Mouse (Mus musculus) layer of hippocampus, postnatal 36 days (tissue): ENCODE results near the gene Mosmo. TPM values are rescaled to one million over a fixed set of nuclear protein-coding genes. Genes with fewer than 3 reads are reported as not detected.

Experiments used
- DNase-seq, 2 experiments: peaks; one replicate each; pipeline ENCODE4 v3.0.0; 2022
- total RNA-seq, 2 experiments: library from RNA; stranded (reverse); gene quantifications; 2 replicates each; pipeline ENCODE4 v1.2.3; 2021

The Mosmo gene
- 10 to 100 TPM; 81.3 to 83.1 TPM for total RNA-seq

DNA sequence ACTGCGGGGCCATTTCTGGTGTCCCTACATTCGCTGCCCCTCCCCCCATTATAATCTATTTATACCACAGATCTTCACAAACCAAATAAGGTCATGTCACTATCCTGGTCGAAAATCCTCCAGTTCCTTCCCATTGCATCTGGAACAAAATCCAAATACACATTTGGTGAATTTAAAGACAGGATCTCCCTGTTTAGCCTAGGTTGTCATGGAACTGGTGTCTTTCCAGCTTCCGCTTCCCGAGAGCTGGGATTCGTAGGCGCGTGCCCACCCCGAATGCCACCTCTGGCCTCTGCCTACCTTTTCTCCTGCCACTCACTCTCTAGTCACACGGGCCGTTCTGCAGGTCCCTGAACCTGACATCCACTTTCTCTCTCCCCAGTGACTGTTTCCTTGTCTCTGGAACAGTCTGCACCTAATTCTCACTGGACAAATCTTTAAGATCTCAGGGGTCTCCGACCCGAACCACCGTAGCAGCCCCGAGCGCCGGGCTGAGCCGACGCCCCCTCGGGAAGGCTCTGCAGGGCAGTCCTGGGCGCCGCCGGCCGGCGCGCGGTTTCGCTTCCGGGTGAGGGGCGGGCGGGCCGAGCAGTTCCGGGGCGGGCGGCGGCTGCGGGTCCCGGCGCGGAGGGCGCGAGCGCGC is at the start of gene Mosmo:
Gene Mosmo (plus strand): TSS at position 618 of the 643 bp plus-strand sequence.
- DNase-seq: peak; percentile 59 to 60

DNA sequence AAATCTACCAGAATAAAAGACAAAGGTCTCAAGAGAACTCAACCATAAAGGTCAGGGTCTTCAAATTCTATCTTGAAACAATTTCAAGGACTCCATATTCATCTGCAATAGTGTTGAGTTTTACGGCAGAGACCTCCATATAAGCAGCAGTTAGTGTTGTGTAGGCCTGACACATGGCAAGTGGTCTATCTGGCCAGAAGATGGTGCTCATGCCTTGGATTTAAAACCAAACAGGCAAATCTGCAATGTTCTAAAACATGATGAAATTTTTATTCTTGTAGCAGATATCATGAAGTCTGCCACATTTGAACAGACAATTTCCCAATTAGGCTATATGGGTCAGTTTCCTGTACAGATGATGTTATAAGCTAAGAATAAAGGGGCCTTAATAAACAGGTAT is 44.9 kb upstream of the Mosmo start:
- DNase-seq: no peak

DNA sequence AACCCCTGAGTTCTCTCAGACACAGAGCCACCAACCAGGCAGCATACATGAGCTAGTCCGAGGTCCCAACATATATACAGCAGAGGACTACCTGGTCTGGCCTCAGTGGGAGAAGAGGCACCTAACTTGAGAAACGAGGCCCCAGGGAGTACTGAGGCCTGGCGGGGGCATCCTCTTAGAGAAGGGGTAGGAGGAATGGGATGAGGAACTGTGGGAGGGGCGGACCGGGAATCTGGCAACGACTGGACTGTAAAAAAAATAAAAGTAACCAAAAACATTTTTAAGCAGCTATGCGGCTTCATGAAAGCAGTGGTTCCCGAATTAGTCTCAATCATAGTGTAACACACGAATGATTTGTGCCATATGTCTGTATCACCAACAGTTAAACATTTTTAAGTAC is 43.1 kb upstream of the Mosmo start:
- no peak for DNase-seq

DNA sequence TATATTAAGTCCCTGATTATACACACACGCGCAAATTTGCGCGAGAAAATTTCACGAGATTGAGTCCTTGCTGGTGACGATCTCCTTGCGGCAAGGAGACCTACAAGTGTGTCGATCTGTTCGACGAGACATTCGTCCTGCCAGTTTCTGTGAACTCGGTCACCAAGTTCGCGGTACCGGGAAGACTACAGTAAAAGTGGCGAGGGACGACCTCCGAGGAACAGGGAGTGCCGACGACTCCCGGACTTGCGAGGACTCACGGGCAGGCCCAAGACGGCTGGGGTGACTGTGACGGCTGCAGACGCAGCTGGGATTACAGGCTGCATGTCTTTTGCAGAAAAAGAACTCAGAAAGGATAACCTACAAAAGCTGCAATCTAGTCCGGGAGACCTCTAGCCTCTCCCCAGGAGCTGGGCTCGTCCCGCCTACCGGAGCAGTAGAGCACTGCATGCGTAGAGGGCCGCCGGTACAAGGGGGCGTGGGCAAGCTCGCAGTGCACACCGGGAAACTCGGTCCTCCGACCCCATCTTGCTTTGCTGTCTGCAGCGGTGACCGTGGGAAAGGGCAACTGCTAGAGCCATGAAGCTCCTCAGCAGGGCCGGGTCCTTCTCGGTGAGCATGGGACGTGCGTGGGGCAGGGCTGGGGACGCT is 42.6 kb upstream of the Mosmo start, which contains the start of gene Uqcrc2:
Gene Uqcrc2 (plus strand): TSS at position 466 of the 651 bp plus-strand sequence.
- peak; percentile 84 to 85 for DNase-seq

DNA sequence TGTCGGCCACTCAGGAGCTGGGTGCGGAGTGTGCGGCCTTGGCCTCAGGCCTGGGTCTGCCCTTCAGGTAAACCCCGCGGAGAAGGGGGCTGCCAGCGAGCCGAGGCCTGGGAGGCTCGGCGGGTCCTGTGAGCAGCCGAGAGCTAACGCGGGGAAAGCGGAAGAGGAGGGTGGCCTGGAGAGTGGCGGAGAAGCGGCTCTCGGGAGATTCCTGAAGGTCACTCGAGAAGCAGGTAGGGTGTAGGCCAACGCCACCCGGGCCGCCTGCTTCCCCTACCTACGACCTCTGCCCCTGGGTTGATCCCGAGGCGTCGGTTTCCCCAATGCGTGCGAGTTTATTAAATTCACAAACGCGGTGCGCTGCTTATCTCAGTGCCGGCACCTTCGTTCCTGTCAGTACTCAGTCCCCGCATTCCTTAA is 42.0 kb upstream of the Mosmo start:
- no peak for DNase-seq

DNA sequence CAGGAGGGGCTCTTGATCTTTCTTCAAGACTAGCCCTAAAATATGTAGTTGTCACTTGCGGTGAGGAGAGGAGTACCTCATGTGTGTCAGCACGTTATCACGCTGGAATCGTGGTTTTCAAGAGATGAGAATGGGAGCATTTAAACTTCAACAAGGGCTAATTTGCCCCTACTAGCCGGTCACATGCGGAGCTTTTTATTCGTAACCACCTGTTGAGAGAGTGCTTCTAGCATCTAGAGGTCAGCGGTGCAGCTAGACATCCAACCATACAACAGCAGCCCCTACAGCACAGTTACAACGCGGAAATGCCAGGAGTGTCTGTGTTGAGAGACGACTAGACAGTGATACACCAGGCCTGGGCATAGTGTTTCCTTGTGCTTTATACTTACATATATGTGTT is 41.6 kb upstream of the Mosmo start:
- no peak for DNase-seq

DNA sequence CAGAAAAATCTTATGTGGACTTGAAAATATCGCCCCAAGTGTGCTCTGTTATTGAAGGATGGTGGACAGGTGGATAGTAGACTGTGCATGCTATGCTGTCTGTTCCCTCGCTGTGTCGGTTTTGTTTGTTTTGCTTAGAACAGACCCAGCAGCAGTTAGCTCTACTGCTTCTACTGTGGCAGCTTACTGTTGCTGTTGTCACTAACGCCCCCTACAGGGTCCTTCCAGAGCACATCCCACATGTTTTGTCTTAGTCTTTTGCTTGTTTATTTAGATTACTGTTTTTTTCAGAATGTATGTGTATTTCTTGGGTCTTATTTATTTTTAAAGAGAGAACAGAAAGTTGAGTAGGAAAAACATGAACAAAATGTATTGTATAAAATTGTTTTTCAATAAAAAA is 34.2 kb upstream of the Mosmo start:
- no peak for DNase-seq

DNA sequence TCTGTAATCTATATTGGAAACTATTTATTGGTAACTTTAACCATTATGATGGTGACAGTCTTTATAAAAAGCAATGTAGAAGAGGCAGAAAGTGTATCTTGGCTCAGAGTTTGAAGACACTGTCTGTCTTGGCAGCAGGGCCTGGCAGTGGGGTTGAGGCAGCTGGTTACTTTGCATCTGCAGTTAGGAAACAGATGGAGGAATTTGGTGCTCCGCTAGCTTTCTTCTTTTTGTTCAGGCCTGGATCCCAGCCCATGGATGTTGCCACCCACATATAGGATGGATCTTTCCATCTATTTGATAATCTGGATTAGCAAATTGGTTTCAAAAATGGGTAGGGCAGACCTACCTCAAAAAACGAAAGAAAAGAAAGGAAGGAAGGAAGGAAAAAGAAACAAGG is 29.6 kb upstream of the Mosmo start:
- peak; percentile 51 to 53 for DNase-seq

DNA sequence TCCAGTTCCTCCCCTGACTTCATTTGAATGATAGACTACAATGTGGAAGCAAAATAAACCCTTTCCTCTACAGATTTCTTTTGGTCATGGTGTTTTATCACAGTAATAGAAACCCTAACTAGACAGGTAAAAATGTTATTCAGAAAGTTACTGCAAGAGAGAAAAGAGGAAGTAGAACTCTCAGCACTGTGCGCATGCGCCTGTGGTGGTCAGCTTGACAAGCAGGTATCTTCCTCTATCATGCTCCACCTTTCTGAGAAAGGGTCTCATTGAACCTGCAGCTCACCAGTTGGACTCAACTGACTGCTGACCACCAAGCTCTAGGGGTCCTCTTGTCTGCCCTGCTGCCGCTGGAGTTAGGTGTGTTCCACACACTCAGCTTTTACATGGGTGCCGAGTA is 15.3 kb upstream of the Mosmo start:
- no peak for DNase-seq

DNA sequence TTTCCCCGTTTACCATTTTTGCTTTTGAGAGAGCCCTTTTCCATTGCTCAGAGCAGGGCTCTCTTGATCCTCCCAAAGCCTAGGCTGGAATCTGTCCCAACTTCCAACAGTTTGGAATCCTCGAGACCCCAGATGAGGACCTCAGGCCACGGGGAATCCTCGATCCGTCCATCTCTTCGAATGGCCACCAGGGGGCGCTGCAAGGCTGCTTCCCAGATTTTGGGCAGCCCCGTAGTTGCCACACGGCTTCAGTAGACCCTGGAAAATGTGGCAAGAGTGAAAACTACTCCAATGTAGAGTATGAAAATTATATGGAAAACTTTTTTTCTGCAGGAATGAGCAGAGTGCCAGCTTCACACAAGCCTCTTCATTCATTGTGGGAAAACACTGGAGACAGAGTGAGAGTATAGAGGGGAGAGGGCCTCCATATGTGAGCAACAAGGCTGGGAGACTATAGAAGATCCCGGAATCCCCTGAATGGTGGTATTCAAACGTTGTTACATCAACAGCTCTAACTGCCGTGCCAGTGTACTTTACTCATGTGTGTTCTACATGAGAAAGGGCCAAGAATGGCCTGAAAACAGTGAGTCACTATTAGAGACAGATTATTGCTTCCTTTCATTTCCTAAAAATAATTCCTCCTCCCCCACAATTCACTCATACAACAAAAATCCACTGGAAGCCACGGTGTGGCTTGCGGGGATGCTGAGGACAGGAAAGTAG is 7.1 kb upstream of the Mosmo start, which contains the start of gene Pdzd9:
Gene Pdzd9 (minus strand): TSS at position 191 of the 723 bp plus-strand sequence.
- peak; percentile 62 to 67 for DNase-seq

DNA sequence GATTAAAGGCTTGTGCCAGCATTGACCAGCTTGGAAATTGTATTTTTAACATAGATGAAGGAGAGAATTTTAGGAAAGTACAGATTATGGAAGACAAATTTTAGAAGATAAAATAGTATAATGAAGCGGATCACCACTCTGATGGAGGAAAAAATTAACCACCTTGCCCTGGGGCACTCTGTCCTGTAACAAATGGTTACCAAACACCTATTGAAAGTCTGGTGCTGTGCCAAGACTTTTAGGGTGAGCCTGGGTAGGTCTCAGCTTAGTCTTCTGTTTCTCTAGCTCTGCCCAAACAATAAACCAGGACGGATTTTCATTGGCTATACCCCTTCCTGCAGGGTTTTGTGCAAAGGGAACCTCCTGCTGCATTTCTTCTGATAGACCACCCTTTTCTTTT is 6.1 kb upstream of the Mosmo start:
- DNase-seq: no peak

DNA sequence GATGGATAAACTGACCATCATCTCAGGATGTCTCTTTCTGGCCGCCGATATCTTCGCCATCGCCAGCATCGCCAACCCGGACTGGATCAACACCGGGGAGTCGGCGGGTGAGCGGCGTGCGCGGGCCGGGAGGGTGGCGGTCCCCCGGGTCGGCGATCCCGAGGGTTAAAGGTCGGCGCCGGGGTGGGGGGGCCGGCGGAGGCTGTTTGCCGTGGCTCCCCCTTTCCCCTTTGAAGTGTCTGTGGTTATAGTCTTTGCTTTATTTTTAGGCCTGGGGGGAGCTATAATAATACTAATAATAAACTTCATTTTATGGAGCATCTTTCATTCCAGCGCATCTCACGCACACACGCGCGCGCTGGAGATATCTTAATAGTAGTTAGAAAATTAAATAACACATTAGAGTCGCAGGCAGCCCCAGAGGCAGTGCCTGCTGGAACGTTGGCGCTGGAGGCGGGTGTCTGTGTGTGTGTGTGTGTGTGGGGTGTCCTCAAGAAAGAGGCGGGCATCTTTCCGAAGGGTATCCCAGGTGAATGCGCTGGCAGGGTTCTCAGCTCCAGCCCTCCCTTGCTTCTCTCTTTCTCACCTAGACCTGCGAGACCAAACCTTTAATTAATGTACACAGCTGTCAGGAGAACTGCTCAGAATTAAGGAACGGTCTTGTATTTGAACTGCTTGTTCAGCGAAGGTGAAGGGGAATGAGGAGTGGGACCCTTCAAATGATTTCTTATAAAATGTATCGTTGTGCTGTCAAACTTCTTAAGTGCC is 530 bp downstream of the Mosmo start:
- peak in 1 of 2 experiments; percentile 36 for DNase-seq

DNA sequence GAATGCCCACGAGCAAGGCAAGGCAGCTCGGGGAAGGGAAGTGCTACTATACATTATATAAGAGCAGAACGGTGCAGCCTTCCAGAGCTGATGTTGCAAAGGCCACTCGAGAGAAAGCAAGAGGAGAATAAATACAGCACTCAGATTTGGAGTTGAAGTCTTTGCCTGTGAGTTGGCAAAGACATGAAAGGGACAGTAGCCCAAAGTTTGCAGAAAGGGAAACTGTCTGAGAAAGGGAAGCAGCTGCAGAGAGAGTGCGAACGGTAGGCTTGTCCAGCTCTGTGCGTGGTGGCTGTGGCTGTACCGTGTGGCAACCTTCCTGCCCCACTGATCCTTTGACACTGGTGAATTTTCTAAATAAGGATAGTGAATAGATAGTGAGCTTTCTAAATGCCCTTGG is 1.6 kb downstream of the Mosmo start:
- DNase-seq: no peak

DNA sequence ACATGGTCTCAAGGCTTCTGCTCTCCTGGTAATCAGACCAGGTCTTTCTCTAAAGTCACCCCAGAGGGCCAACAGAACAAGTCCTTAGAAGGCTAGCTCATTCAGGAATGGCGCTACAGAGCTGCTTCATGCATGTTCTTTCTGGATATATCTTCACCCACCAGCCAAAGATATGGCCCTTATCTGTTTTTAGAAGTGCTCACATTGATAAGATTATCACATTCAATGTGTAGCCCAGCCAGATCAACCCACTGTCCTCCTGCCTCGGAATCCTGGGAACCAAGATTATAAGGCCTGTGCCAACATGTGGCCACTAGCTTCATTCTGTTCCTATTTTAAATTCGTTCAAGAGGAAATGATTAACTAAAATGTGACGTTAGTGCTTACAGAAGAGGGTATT is 4.6 kb downstream of the Mosmo start:
- DNase-seq: no peak

DNA sequence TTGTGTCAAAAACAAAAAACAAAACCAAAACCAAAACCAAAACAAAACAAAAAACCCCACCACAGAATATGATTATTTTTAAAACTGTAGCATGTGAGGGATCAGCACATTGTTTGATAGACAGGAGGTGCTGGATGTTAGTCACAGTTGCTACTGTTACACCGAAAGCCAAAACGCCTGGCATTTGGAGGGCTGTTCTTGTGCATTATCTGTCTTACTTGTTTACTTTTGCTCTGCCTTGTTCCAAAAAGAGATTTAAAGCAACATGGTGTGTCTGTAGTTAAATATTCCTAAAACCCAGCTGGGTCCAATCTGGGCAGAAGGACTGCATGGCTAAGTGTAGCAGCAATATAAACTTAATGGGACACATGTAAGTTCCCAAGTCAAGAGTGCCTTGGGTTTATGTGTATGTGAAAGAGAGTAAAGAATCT is 7.3 kb downstream of the Mosmo start:
- peak in 1 of 2 experiments; percentile 18 for DNase-seq

DNA sequence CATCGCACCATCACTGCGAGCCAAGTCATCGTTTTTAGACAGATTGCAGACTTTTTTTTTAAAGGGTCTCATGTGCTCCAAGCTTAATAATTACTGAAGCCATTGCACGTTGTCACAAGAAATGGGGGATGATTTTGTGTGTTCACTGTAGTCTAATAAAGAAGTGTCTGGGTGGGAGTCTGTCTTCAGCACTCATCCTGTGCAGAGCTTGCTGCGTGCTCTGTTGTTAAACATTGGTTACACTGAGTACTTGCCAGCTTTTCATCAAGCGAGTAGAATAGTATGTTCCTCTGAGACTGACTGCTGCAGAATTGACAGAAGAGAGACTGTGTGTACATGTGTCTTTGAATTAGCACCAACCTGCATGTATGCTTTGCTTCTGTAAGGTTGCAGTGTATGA is 7.8 kb downstream of the Mosmo start:
- DNase-seq: peak in 1 of 2 experiments; percentile 13

DNA sequence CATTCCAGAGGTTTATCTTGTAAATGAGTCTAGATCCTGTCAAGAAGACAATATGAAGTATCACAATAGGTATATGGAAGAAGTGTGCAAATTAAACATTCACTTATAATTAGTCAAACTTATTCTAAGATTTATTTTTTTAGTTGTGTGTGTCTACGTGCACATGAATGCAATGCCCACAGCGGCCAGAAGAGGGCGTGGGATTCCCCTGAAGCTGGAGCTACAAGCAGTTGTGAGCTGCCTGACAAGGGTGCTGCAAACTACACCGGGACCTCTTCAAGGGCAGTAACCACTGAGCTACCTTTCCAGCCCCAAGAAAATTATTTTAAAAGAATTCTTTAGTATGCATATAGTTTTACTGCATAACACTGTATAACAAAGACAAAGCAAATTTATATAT is 13.2 kb downstream of the Mosmo start:
- DNase-seq: no peak

DNA sequence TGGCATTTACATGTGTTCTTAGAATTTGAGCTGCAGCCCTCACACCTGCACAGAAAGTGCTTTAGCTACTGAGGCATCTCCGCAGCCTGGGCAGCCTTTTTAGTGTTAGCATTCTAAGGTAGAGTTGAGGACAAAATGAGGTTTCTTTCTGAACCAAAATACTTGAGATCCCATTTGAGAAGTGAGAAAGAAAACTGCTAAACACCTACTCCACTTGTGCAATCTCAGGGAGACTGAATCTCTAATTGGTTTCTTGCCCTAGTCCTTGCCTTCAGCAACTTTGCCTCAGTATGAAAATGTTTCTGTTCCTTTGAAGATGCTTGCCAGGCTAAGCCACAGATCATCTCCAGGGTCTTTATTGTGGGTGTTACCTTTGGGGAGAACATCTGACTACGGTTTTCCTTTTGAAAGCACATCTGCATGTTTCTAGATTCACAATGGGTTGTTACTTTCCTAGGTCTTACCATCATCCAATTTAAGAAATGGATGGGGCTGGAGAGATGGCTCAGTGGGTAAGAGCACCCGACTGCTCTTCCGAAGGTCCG is 16.5 kb downstream of the Mosmo start:
- no peak for DNase-seq

DNA sequence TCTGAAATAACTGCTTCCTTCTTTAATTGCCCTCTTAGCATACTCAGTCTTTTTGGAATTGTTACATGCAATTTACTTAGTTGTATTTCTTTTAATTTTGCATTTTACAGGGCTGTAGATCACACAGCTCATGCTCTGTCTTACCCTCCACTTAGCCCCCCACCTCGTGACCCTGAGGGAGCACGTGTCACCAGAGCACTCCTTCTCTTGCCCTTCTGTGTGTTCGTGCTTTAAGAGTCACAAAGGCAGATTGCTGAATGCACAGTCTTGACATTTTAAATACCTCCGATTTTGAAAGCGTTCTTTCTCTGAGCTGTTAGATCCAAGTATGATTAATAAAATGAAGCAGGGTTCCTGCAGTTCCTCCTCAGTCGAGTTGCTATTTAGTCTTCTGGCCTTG is 17.8 kb downstream of the Mosmo start:
- no peak for DNase-seq

DNA sequence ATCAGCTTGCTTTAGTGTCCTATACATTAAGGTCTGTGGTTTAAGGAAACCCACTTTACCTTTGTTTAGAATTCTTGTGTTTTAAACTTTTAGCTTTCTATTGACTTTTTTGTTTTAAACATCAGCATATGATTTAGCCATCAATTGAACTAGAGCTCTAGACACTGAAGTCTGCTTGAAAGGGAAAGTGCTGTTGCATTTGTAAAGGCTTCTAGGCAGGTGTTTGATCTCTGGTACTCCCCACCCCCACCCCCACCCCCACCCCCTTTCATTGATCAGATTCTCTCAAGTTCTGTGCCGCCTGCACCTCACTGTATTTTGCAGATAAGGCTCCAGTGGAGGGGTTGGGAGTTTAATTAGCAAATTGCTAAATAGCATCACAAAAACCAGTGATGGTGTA is 18.2 kb downstream of the Mosmo start:
- no peak for DNase-seq

DNA sequence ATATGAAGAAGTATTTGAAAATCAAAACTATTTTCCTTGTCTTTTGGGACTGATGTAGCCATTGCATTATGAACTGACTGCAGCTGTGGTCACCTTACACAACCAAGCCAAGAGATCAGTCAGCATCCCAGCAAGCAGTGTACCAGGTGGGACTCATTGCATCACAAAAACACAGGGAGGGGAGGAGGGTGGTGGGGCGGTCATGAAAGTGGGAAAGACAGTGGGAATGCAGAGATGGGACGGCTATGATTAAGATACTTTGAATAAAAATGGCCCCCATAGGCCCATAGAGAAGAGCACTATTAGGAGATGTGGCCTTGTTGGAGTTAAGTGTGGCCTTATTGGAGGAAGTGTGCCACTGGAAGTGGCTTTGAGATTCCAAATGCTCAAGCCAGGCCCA is 18.9 kb downstream of the Mosmo start:
- DNase-seq: no peak

DNA sequence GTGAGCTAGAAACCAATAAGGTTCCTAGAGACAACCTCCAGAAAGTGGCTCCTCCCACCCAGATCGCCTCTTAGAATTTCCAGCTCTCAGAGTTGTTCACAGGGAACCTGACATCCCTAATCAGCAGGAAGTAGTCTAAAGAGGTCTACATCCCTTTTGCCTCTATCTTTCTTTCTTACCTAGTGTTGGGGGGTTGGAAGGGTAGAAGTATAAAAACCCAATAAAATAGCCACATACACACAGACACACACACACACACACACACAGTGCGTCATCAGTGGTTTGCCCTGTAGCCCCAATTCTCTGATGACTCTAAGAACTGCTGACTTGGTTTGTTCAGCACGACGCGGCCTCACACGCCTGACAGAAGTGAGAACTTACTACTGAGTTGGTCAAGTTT is 22.2 kb downstream of the Mosmo start:
- DNase-seq: no peak
